Mouse (Mus musculus) liver, postnatal 0 days (tissue): Measurements from ENCODE around the gene Pofut2.

Source experiments
- CTCF ChIP-seq: sonication (generic); IDR thresholded peaks from 2 replicates; pipeline ENCODE4 v1.5.1; 2016; ENCODE audit warnings: antibody characterized with exemption, low read depth
- EP300 ChIP-seq: IDR thresholded peaks from 2 replicates; pipeline ENCODE4 v1.6.1; 2016; ENCODE audit warnings: antibody characterized with exemption, low read depth, mild to moderate bottlenecking

DNA sequence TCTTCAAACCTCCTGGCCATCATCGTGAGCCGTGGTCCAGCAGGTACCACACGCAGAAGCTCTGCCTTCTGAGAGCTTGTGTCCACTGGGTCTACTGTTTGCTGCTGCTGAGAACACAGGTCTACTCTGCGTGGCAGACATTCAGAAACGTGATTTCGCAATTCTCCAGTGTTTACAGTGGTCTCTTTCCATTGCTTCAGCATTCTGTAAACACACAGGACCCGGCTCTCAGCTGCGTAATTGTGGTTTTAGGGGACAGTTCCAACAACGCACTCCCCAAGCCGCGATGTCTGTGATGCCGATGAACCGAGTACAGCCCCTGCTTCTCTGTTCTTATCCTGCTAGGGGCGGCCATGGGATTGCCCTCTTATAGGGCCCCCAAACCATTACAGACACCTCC is 16.1 kb upstream of the Pofut2 start:
- TF ChIP-seq CTCF = no peak
- no peak for TF ChIP-seq EP300
